Mouse (Mus musculus): Measurements from ENCODE around the gene Reps2. TPM values are rescaled to one million over a fixed set of nuclear protein-coding genes. Genes with fewer than 3 reads are reported as not detected.

Gene Reps2
- polyA plus RNA-seq, 1 experiment from 2014 or later = 4.3 TPM

- Histone ChIP-seq H3K9ac (replicated peaks) (no peak overlapping the region), H3K4me3 (no peak overlapping the region), H3K36me3 (no peaks in the 10 kb centered on the region), H3K27me3 (no peaks in the 10 kb centered on the region), H3K9me3 (no peaks in the 10 kb centered on the region), H3K4me1 (no peaks in the 10 kb centered on the region), H3K4me2 (replicated peaks) (no peak overlapping the region), H3K27ac (replicated peaks) (peak overlapping the region; percentile 48; the same call in 1 of the 2 replicates)
- ATAC-seq (replicated peaks) = peak; percentile 64; the same call in 1 of the 2 replicates
- 32% methylated on average over 3 of the region's 3 CpGs for WGBS
Measured at GRCm38 (mm10) chrX:162584349-162584748, 59.1 kb downstream of the Reps2 start.

GRCm38 (mm10) chrX:162580521-162580920 is 62.9 kb downstream of the Reps2 start:
- Histone ChIP-seq H3K4me2 (replicated peaks) (no peak overlapping the region), H3K27me3 (no peaks in the 10 kb centered on the region), H3K36me3 (no peaks in the 10 kb centered on the region), H3K27ac (replicated peaks) (no peak overlapping the region), H3K9me3 (no peaks in the 10 kb centered on the region), H3K4me1 (no peaks in the 10 kb centered on the region), H3K4me3 (no peak overlapping the region), H3K9ac (replicated peaks) (no peak overlapping the region)
- ATAC-seq (replicated peaks) = no peak
- 56% methylated on average over 3 of the region's 3 CpGs for WGBS

GRCm38 (mm10) chrX:162568439-162568838 is 75.0 kb downstream of the Reps2 start:
- 68% methylated on average over 2 of the region's 2 CpGs for WGBS
- ATAC-seq (replicated peaks) = no peak

GRCm38 (mm10) chrX:162565501-162565900 is 77.9 kb downstream of the Reps2 start:
- no peak overlapping the region for H3K9ac ChIP-seq (replicated peaks)
- H3K36me3 ChIP-seq = no peaks in the 10 kb centered on the region
- H3K4me1 ChIP-seq = no peaks in the 10 kb centered on the region
- H3K4me2 ChIP-seq (replicated peaks) = no peak overlapping the region
- WGBS = 91% methylated on average over 4 of the region's 4 CpGs
- H3K4me3 ChIP-seq = no peak overlapping the region
- no peaks in the 10 kb centered on the region for H3K27me3 ChIP-seq
- no peak overlapping the region for H3K27ac ChIP-seq (replicated peaks)
- no peaks in the 10 kb centered on the region for H3K9me3 ChIP-seq
- ATAC-seq (replicated peaks) = no peak

More at GRCm38 (mm10) chrX:162568439-162568838, 75.0 kb downstream of the Reps2 start:
- H3K27ac ChIP-seq (replicated peaks) = no peak overlapping the region
- no peaks in the 10 kb centered on the region for H3K9me3 ChIP-seq
- no peak overlapping the region for H3K9ac ChIP-seq (replicated peaks)
- H3K27me3 ChIP-seq = no peaks in the 10 kb centered on the region
- no peaks in the 10 kb centered on the region for H3K4me1 ChIP-seq
- H3K36me3 ChIP-seq = no peaks in the 10 kb centered on the region
- H3K4me3 ChIP-seq = no peak overlapping the region
- H3K4me2 ChIP-seq (replicated peaks) = no peak overlapping the region

GRCm38 (mm10) chrX:162556459-162556841 is 87.0 kb downstream of the Reps2 start:
- Histone ChIP-seq H3K36me3 (no peaks in the 10 kb centered on the region), H3K9me3 (no peaks in the 10 kb centered on the region), H3K27ac (replicated peaks) (no peak overlapping the region), H3K27me3 (no peaks in the 10 kb centered on the region), H3K4me2 (replicated peaks) (no peak overlapping the region), H3K9ac (replicated peaks) (no peak overlapping the region), H3K4me1 (0 out of 2 replicates have a peak, but pooled peaks cover 4% of the 10 kb centered on the region), H3K4me3 (no peak overlapping the region)
- 44% methylated on average over 6 of the region's 6 CpGs for WGBS
- ATAC-seq (replicated peaks) = no peak

- H3K27ac ChIP-seq (replicated peaks) = no peak overlapping the region
- H3K36me3 ChIP-seq = no peaks in the 10 kb centered on the region
- H3K9me3 ChIP-seq = no peaks in the 10 kb centered on the region
- no peak overlapping the region for H3K4me2 ChIP-seq (replicated peaks)
- 76% methylated on average over 1 of the region's 1 CpGs for WGBS
- no peak overlapping the region for H3K9ac ChIP-seq (replicated peaks)
- H3K27me3 ChIP-seq = no peaks in the 10 kb centered on the region
- 0 out of 2 replicates have a peak, but pooled peaks cover 4% of the 10 kb centered on the region for H3K4me1 ChIP-seq
- ATAC-seq (replicated peaks) = no peak
- H3K4me3 ChIP-seq = no peak overlapping the region
Measured at GRCm38 (mm10) chrX:162555729-162556458, 87.6 kb downstream of the Reps2 start.

- H3K4me3 ChIP-seq = no peak overlapping the region
- no peak for ATAC-seq (replicated peaks)
Measured at GRCm38 (mm10) chrX:162554513-162554912, 88.9 kb downstream of the Reps2 start.

GRCm38 (mm10) chrX:162552383-162552782 is 91.1 kb downstream of the Reps2 start:
- Histone ChIP-seq H3K4me1 (0 out of 2 replicates have a peak, but pooled peaks cover 4% of the 10 kb centered on the region), H3K4me2 (replicated peaks) (no peak overlapping the region), H3K27me3 (no peaks in the 10 kb centered on the region), H3K36me3 (no peaks in the 10 kb centered on the region), H3K9me3 (no peaks in the 10 kb centered on the region), H3K27ac (replicated peaks) (no peak overlapping the region), H3K9ac (replicated peaks) (no peak overlapping the region), H3K4me3 (no peak overlapping the region)
- ATAC-seq (replicated peaks) = no peak
- 51% methylated on average over 8 of the region's 8 CpGs for WGBS

More at GRCm38 (mm10) chrX:162554513-162554912, 88.9 kb downstream of the Reps2 start:
- Histone ChIP-seq H3K9ac (replicated peaks) (no peak overlapping the region), H3K9me3 (no peaks in the 10 kb centered on the region), H3K4me2 (replicated peaks) (no peak overlapping the region), H3K27me3 (no peaks in the 10 kb centered on the region), H3K4me1 (0 out of 2 replicates have a peak, but pooled peaks cover 4% of the 10 kb centered on the region), H3K36me3 (no peaks in the 10 kb centered on the region), H3K27ac (replicated peaks) (no peak overlapping the region)
- WGBS = 53% methylated on average over 3 of the region's 3 CpGs

- Histone ChIP-seq H3K27ac (replicated peaks) (no peak overlapping the region), H3K9ac (replicated peaks) (no peak overlapping the region), H3K4me3 (no peak overlapping the region), H3K36me3 (no peaks in the 10 kb centered on the region), H3K4me1 (no peaks in the 10 kb centered on the region), H3K4me2 (replicated peaks) (no peak overlapping the region), H3K9me3 (no peaks in the 10 kb centered on the region), H3K27me3 (no peaks in the 10 kb centered on the region)
- no peak for ATAC-seq (replicated peaks)
Measured at GRCm38 (mm10) chrX:162545037-162545436, 98.4 kb downstream of the Reps2 start.

- Histone ChIP-seq H3K4me1 (no peaks in the 10 kb centered on the region), H3K4me2 (replicated peaks) (no peak overlapping the region), H3K4me3 (no peak overlapping the region), H3K9ac (replicated peaks) (no peak overlapping the region), H3K36me3 (no peaks in the 10 kb centered on the region), H3K27ac (replicated peaks) (no peak overlapping the region), H3K9me3 (no peaks in the 10 kb centered on the region), H3K27me3 (no peaks in the 10 kb centered on the region)
- 39% methylated on average over 1 of the region's 1 CpGs for WGBS
- peak; percentile 35; the same call in 1 of the 2 replicates for ATAC-seq (replicated peaks)
Measured at GRCm38 (mm10) chrX:162542576-162543227, 100.7 kb downstream of the Reps2 start.

GRCm38 (mm10) chrX:162541961-162542360 is 101.5 kb downstream of the Reps2 start:
- ATAC-seq (replicated peaks) = no peak
- H3K27me3 ChIP-seq = no peaks in the 10 kb centered on the region
- H3K9me3 ChIP-seq = no peaks in the 10 kb centered on the region
- no peak overlapping the region for H3K27ac ChIP-seq (replicated peaks)
- no peaks in the 10 kb centered on the region for H3K36me3 ChIP-seq
- H3K9ac ChIP-seq (replicated peaks) = no peak overlapping the region
- WGBS = 89% methylated on average over 1 of the region's 1 CpGs
- no peak overlapping the region for H3K4me3 ChIP-seq
- no peaks in the 10 kb centered on the region for H3K4me1 ChIP-seq
- H3K4me2 ChIP-seq (replicated peaks) = no peak overlapping the region

GRCm38 (mm10) chrX:162531016-162531415 is 112.4 kb downstream of the Reps2 start:
- Histone ChIP-seq H3K27me3 (no peaks in the 10 kb centered on the region), H3K4me1 (no peaks in the 10 kb centered on the region), H3K4me3 (no peak overlapping the region), H3K9ac (replicated peaks) (no peak overlapping the region), H3K27ac (replicated peaks) (no peak overlapping the region), H3K9me3 (no peaks in the 10 kb centered on the region), H3K4me2 (replicated peaks) (no peak overlapping the region), H3K36me3 (no peaks in the 10 kb centered on the region)
- WGBS = 96% methylated on average over 2 of the region's 2 CpGs
- no peak for ATAC-seq (replicated peaks)

Data from forebrain, embryonic 15.5 days (tissue).